Mouse (Mus musculus): Measurements from ENCODE around the gene Ifi27l2b. TPM values are rescaled to one million over a fixed set of nuclear protein-coding genes. Genes with fewer than 3 reads are reported as not detected.
"Not testable (repeated sequence)": the region's sequence is repeated elsewhere in the genome, so short reads cannot be mapped to it uniquely, and the experiment has no call there.

Gene Ifi27l2b
- polyA plus RNA-seq, 1 experiment from 2014 or later, result not detected

GRCm38 (mm10) chr12:103487276-103487675 is 30.3 kb upstream of the Ifi27l2b start:
- Histone ChIP-seq H3K27me3 (ENCODE audit: control insufficient read depth, insufficient read depth, low read depth, low read length) (no peaks in the 10 kb centered on the region), H3K9ac (ENCODE audit: low read length) (no peak overlapping the region), H3K4me3 (ENCODE audit: low read length) (no peak overlapping the region), H3K27ac (ENCODE audit: low read length) (no peak overlapping the region), H3K9me3 (ENCODE audit: control insufficient read depth, low read length) (no peaks in the 10 kb centered on the region), H3K36me3 (ENCODE audit: control insufficient read depth, insufficient read depth, low read length) (no peaks in the 10 kb centered on the region), H3K4me1 (replicated peaks; ENCODE audit: control insufficient read depth, insufficient read depth, low read length) (no peaks in the 10 kb centered on the region), H3K4me2 (ENCODE audit: low read depth, low read length) (no peak overlapping the region)
- no peak for ATAC-seq (ENCODE audit: low read depth)
- WGBS, result 48% methylated on average over 4 of the region's 4 CpGs

GRCm38 (mm10) chr12:103486726-103487125 is 29.7 kb upstream of the Ifi27l2b start:
- H3K27me3 ChIP-seq (ENCODE audit: control insufficient read depth, insufficient read depth, low read depth, low read length), result no peaks in the 10 kb centered on the region
- no peak for ATAC-seq (ENCODE audit: low read depth)
- H3K4me3 ChIP-seq (ENCODE audit: low read length), result no peak overlapping the region
- H3K4me2 ChIP-seq (ENCODE audit: low read depth, low read length), result no peak overlapping the region
- no peak overlapping the region for H3K27ac ChIP-seq (ENCODE audit: low read length)
- no peaks in the 10 kb centered on the region for H3K36me3 ChIP-seq (ENCODE audit: control insufficient read depth, insufficient read depth, low read length)
- no peaks in the 10 kb centered on the region for H3K9me3 ChIP-seq (ENCODE audit: control insufficient read depth, low read length)
- 83% methylated on average over 1 of the region's 1 CpGs for WGBS
- no peaks in the 10 kb centered on the region for H3K4me1 ChIP-seq (replicated peaks; ENCODE audit: control insufficient read depth, insufficient read depth, low read length)
- H3K9ac ChIP-seq (ENCODE audit: low read length), result no peak overlapping the region

GRCm38 (mm10) chr12:103484200-103484972 is 27.4 kb upstream of the Ifi27l2b start:
- not testable (repeated sequence) for H3K27ac ChIP-seq (ENCODE audit: low read length); H3K36me3 ChIP-seq (ENCODE audit: control insufficient read depth, insufficient read depth, low read length); H3K4me1 ChIP-seq (replicated peaks; ENCODE audit: control insufficient read depth, insufficient read depth, low read length); H3K4me3 ChIP-seq (ENCODE audit: low read length); H3K9me3 ChIP-seq (ENCODE audit: control insufficient read depth, low read length); H3K4me2 ChIP-seq (ENCODE audit: low read depth, low read length); H3K27me3 ChIP-seq (ENCODE audit: control insufficient read depth, insufficient read depth, low read depth, low read length); H3K9ac ChIP-seq (ENCODE audit: low read length); ATAC-seq (ENCODE audit: low read depth)
- WGBS, result 56% methylated on average over 9 of the region's 9 CpGs

GRCm38 (mm10) chr12:103482781-103483180 is 25.8 kb upstream of the Ifi27l2b start:
- Histone ChIP-seq H3K4me1 (replicated peaks; ENCODE audit: control insufficient read depth, insufficient read depth, low read length) (no peaks in the 10 kb centered on the region), H3K4me2 (ENCODE audit: low read depth, low read length) (no peak overlapping the region), H3K27ac (ENCODE audit: low read length) (no peak overlapping the region), H3K4me3 (ENCODE audit: low read length) (no peak overlapping the region), H3K9me3 (ENCODE audit: control insufficient read depth, low read length) (no peaks in the 10 kb centered on the region), H3K9ac (ENCODE audit: low read length) (no peak overlapping the region), H3K36me3 (ENCODE audit: control insufficient read depth, insufficient read depth, low read length) (no peaks in the 10 kb centered on the region), H3K27me3 (ENCODE audit: control insufficient read depth, insufficient read depth, low read depth, low read length) (no peaks in the 10 kb centered on the region)
- WGBS, result 66% methylated on average over 2 of the region's 2 CpGs
- ATAC-seq (ENCODE audit: low read depth), result no peak

- 39% methylated on average over 5 of the region's 5 CpGs for WGBS
- H3K27ac ChIP-seq (ENCODE audit: low read length), result no peak overlapping the region
These were observed 24.6 kb upstream of the Ifi27l2b start for GRCm38 (mm10) chr12:103481671-103482070.

GRCm38 (mm10) chr12:103477461-103478015 is 20.5 kb upstream of the Ifi27l2b start:
- no peak overlapping the region for H3K4me2 ChIP-seq (ENCODE audit: low read depth, low read length)
- no peaks in the 10 kb centered on the region for H3K27me3 ChIP-seq (ENCODE audit: control insufficient read depth, insufficient read depth, low read depth, low read length)
- 43% methylated on average over 7 of the region's 7 CpGs for WGBS
- no peaks in the 10 kb centered on the region for H3K4me1 ChIP-seq (replicated peaks; ENCODE audit: control insufficient read depth, insufficient read depth, low read length)
- H3K27ac ChIP-seq (ENCODE audit: low read length), result no peak overlapping the region
- ATAC-seq (ENCODE audit: low read depth), result no peak
- H3K9ac ChIP-seq (ENCODE audit: low read length), result no peak overlapping the region
- H3K36me3 ChIP-seq (ENCODE audit: control insufficient read depth, insufficient read depth, low read length), result no peaks in the 10 kb centered on the region
- H3K4me3 ChIP-seq (ENCODE audit: low read length), result no peak overlapping the region
- H3K9me3 ChIP-seq (ENCODE audit: control insufficient read depth, low read length), result no peaks in the 10 kb centered on the region

More at GRCm38 (mm10) chr12:103481671-103482070, 24.6 kb upstream of the Ifi27l2b start:
- Histone ChIP-seq H3K9ac (ENCODE audit: low read length) (no peak overlapping the region), H3K4me2 (ENCODE audit: low read depth, low read length) (no peak overlapping the region), H3K36me3 (ENCODE audit: control insufficient read depth, insufficient read depth, low read length) (no peaks in the 10 kb centered on the region), H3K4me3 (ENCODE audit: low read length) (no peak overlapping the region), H3K9me3 (ENCODE audit: control insufficient read depth, low read length) (no peaks in the 10 kb centered on the region), H3K27me3 (ENCODE audit: control insufficient read depth, insufficient read depth, low read depth, low read length) (no peaks in the 10 kb centered on the region), H3K4me1 (replicated peaks; ENCODE audit: control insufficient read depth, insufficient read depth, low read length) (no peaks in the 10 kb centered on the region)
- ATAC-seq (ENCODE audit: low read depth), result no peak

- Histone ChIP-seq H3K36me3 (ENCODE audit: control insufficient read depth, insufficient read depth, low read length) (no peaks in the 10 kb centered on the region), H3K27me3 (ENCODE audit: control insufficient read depth, insufficient read depth, low read depth, low read length) (no peaks in the 10 kb centered on the region), H3K9ac (ENCODE audit: low read length) (no peak overlapping the region), H3K27ac (ENCODE audit: low read length) (no peak overlapping the region), H3K9me3 (ENCODE audit: control insufficient read depth, low read length) (no peaks in the 10 kb centered on the region), H3K4me3 (ENCODE audit: low read length) (no peak overlapping the region), H3K4me1 (replicated peaks; ENCODE audit: control insufficient read depth, insufficient read depth, low read length) (no peaks in the 10 kb centered on the region), H3K4me2 (ENCODE audit: low read depth, low read length) (no peak overlapping the region)
- ATAC-seq (ENCODE audit: low read depth), result no peak
- 63% methylated on average over 1 of the region's 1 CpGs for WGBS
These were observed 19.9 kb upstream of the Ifi27l2b start for GRCm38 (mm10) chr12:103476779-103477389.

GRCm38 (mm10) chr12:103474481-103474880 is 17.5 kb upstream of the Ifi27l2b start:
- no peaks in the 10 kb centered on the region for H3K36me3 ChIP-seq (ENCODE audit: control insufficient read depth, insufficient read depth, low read length)

GRCm38 (mm10) chr12:103456727-103457126 is 296 bp downstream of the Ifi27l2b start:
- not testable (repeated sequence) for H3K27me3 ChIP-seq (ENCODE audit: control insufficient read depth, insufficient read depth, low read depth, low read length); H3K27ac ChIP-seq (ENCODE audit: low read length); H3K4me3 ChIP-seq (ENCODE audit: low read length); H3K4me2 ChIP-seq (ENCODE audit: low read depth, low read length); H3K4me1 ChIP-seq (replicated peaks; ENCODE audit: control insufficient read depth, insufficient read depth, low read length); H3K36me3 ChIP-seq (ENCODE audit: control insufficient read depth, insufficient read depth, low read length); ATAC-seq (ENCODE audit: low read depth); H3K9me3 ChIP-seq (ENCODE audit: control insufficient read depth, low read length); H3K9ac ChIP-seq (ENCODE audit: low read length)
- WGBS, result no CpG with 5 or more reads among the region's 1 CpGs

More at GRCm38 (mm10) chr12:103474481-103474880, 17.5 kb upstream of the Ifi27l2b start:
- Histone ChIP-seq H3K27me3 (ENCODE audit: control insufficient read depth, insufficient read depth, low read depth, low read length) (no peaks in the 10 kb centered on the region), H3K4me3 (ENCODE audit: low read length) (no peak overlapping the region), H3K4me2 (ENCODE audit: low read depth, low read length) (no peak overlapping the region), H3K9me3 (ENCODE audit: control insufficient read depth, low read length) (no peaks in the 10 kb centered on the region), H3K9ac (ENCODE audit: low read length) (no peak overlapping the region), H3K27ac (ENCODE audit: low read length) (no peak overlapping the region), H3K4me1 (replicated peaks; ENCODE audit: control insufficient read depth, insufficient read depth, low read length) (no peaks in the 10 kb centered on the region)
- ATAC-seq (ENCODE audit: low read depth), result no peak
- WGBS, result 32% methylated on average over 2 of the region's 2 CpGs

Measured in lung, embryonic 16.5 days (tissue).